Mouse (Mus musculus) thymus, postnatal 10 days (tissue): ENCODE measurements around the gene Cdc6.

Experiments used
- DNase-seq, 2 experiments: peaks; one replicate each; pipeline ENCODE4 v3.0.0; 2021; ENCODE audit warnings: low spot score in 2 of 2

The Cdc6 gene

DNA sequence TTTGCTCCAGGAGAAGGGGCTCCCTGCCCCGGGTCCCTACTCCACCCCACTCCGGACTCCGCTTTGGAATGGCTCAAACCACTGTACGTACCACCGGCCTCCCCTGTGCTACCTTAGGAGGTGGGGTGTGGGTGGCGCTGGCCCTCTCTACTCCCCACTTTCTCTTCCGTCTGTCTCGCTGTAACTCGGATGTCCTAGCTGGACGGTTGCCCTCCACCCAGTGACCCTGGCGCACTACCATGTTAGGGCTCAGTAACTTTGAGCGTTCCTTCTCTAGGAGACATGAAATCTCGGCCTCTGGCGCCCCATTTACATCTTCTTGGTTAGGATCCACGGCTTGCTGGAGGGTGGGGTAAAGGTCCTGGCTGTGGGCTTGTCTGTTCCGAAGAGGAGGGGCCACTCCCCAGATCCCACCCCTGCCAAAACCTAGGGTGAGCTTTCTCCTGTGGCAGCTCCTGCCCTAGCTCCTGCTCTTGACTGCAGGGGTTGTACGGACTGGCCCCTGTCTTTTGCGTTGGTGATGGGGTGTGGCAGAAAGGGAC is 53.5 kb downstream of the Cdc6 start:
- peak in 1 of 2 experiments; percentile 19 for DNase-seq

DNA sequence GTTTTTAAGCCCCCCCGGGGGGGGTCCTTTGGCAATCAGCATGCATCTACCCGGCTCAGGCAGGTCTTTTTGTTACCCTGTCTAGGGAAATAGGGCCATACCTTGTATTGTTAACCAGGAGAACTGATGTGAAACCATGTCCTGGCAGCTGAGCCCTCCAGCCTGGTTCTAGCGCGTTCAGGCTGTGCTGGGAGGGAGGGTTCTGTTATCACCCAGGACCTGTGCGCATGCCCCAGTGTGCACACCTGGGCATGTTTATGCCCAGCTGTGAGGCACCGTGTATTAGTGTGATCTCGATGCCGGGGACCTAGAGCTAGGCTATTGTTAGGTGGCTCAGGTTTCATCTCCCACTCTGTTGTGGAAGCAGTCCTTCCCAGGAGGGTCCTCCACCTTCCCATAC is 54.2 kb downstream of the Cdc6 start:
- peak; percentile 52 to 61 for DNase-seq

DNA sequence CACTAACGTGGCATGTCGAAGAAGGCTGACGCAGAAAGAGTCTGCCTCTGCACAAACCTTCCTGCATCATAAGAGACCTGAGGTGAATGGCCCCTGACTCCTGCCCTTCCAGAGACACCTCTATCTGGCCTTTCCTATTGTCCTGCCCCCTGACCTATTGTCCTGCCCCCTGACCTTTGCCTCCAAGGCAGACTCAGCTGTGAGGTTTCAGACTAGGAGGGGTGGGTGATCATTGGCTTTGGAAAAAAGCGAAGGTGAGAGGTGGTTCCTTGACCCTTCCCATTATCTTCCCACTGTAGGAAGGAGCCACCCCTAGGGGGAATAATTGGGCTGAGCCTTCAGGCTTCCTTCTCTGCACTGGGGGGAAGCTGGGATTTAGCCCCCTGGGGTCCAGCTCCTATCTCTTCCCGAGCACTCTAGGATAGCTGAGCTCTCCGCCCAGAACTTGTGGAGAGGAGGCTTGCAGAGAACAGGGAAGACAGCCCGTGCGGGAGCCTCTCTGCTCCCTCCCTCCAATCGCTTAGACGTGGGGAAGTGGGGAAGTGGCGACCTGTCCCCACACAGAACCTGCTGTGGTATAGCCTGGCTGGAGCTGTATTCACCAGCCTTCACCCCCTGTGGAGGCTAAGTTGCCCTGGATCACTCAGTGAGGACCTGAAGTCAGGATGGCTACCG is 55.0 kb downstream of the Cdc6 start:
- peak in 1 of 2 experiments; percentile 5 for DNase-seq

DNA sequence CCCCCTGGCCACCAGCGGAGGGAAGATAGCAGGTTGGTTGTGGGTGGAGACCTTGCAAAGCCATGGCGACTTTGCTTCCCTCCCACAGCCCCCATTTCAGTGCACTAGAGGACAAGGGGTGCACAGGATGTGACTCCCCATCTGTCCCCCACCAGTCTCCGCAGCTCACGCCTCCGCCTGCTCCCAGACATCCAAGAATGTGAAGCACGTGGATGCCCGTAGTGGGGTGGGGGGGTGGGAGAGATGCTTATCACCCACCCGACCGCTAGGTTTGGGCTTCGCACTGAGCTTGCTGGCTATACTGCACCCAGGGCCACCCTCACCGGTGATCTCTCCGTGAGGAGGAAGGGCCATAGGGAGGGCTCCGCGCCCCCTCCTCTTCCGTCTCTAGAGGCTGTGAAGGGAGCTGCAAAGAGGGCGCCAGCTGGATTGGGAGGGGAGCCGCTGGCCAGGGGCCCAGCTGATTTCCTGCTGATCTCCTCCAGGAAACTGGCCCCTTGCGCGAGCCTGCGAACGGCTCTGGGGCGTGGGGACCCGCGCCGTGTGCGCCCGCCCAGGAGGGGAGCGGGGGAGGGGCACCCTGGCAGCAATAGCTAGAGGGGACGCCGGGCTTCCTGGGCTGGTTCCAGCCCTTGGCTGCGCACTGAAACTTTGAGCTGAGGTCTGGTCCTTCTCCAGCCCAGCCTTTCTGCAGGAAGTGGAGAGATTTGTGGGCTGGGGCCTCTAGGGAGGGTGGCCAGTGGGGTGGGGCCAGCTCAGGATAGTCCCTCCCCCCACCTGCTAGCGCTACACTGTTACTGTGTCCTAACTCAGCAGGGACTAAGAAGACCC is 55.8 kb downstream of the Cdc6 start:
- peak; percentile 75 to 79 for DNase-seq

DNA sequence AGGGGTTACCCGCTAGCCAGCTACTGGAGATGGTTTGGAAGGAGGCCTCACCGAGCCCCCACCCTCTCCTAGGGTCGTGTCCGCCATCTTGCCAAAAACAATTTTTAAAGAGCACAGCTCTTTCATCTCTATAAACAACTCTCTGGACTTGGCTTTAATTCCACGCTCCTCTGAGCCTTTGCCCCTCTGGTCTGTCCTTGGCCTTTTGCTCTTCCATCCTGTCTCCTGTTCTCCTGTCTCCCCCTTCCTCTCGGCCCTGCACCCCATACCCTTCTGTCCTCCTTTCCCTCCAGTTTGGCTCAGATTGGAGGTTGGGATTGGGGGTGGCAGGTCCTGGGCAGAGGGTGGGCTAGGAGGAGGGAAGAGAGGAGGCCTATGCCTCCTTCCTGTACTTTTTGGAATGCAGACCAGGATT is 56.6 kb downstream of the Cdc6 start:
- no peak for DNase-seq

DNA sequence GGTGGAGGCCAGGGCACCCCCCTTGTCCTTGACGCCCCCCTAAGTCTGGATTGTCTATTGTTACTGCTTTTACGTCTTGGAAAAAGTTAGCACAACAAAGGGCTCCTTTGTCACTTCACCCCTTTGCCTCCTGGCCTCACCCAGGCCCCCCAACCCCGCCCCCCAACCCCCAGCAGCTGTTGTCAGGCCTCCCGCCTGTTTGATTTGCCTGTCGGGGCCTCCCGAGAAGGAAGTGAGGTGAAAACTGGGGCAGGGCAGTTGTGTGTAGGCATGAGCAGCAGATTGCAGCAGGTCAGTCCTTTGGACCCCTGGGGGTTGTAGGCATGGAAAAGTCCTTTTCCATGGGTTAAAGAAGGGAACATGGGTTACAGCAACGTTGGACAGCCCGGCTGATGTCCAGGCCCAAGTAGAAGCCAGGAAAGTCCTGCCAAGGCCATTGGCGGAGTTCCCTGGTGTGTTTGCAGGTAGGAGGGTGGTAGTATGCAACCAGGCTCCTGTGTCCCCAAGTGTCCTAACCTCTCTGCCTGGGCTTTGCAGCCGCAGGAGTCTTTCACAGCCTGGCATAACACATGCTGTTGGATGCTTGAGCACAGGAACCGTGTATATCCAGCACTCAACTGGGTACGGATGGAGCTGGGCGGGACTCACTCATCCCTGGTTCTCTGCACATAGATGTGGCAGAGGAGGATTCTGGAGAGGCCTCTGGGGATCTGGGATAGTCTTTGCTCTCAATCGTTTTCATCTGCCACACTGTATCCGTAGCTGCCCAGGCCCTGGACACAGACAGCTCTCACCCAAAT is 57.2 kb downstream of the Cdc6 start:
- DNase-seq, result peak; percentile 74 to 75

DNA sequence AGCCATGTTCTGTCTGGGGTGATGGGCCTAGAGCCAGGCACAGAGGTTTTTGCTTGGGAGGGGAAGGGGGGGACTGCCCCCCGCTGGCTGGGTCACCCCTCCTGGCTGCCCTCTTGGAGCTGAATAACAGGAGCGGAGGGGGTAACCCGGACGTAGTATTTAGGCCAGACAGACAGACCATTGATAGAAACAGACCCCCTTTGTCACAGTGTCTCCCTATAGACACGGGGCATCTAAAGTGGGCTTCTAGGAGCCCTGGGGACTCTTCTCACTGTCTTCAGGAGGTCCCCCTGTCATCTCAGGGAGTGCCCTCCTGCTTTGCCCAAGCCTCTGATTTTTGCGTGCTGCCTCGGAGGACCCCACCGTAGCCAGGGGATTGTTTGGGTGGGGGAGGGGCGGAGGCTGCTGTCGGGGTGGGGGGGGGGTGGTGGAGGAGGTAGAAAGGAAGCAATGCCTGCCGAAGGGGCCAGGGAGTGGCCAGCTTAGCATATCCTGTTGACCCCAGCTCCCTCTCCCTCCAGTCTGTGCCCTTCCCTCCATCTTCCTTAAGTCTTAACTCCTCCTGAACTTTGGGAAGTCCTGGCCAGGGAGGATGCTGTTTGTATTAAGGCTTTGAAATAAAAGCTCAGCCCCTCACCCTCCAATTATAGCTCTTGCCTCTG is 57.9 kb downstream of the Cdc6 start:
- DNase-seq, result no peak

DNA sequence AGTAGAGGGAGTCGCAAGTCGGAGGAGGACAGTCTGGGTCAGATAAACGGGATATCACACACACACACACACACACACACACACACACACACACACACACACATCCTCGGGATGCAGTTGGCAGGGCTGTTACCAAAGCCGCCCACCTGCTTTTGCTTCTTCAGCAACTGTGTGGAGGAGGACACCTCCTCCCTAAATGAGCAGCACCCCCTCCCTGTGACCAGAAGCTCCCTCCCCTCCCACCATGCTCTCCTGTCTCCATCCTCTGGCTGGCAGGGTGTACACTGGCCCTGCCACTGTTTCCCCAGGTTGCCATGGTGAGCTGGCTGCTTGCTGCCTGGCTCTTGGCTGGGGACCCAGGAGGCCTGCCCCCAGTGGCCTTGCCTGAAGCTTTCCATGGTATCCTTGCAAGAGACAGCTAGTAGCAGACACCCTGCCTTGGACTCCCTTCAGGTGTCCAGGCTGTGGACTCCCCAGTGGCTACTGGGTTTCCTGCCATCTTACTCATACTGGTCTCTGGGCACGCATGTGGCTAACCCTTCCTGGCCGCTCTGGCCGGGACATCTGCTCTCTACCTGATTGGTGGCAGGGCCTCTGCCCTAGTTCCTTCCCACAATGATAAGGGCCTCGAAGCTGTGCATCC is 59.0 kb downstream of the Cdc6 start:
- no peak for DNase-seq

DNA sequence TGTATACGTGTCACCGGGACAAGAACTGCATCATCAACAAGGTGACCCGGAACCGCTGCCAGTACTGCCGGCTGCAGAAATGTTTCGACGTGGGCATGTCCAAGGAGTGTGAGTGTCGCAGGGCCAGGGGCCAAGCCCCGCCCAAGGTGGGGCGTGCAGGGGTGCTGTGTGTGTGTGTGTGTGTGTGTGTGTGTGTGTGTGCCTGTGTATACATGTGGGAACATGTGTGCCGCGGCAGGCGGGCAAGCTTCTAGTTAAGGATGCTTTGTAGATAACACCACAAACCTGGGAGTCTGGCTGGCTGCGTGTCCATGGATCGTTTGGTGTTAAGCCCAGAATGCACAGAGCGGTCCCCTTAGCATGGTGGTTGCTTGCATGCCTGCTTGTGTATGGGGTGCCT is 60.5 kb downstream of the Cdc6 start:
- no peak for DNase-seq

DNA sequence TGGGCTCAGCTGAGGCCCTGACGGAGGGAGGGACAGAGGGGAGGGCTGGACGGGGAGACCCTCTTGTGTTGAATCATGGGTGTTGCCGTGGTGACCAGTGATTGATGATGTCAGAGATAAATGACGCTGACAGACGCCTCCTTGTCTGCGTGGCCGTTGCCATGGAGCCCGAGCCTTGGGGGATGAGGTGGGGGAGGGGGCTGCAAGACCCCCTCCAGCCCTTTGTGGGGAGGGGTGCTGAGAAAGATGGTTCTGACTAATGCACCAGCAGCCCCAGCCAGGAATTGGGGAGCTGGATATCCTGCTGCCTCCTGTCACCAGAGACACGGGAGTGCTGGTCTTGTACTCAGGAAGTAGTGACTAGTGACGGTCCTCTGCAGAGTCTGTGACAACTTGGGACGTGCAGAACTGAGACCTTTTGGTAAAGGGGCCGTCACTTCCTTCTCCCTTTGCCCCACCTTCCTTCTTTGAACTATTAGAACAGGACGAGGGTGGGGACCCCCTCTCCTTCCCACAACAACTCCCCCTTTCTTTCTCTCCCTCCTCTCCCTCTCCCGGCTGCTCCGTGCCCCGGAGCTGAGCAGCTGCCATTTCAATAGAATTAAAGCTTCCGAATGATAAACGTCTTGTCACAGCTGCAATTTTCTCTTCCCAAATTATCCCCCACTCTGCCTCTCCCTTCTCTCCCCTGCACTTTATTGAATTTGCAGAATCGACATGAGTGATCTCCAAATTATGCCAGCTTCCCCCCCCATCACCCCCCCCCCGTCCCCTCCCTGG is 61.3 kb downstream of the Cdc6 start:
- DNase-seq, result no peak

DNA sequence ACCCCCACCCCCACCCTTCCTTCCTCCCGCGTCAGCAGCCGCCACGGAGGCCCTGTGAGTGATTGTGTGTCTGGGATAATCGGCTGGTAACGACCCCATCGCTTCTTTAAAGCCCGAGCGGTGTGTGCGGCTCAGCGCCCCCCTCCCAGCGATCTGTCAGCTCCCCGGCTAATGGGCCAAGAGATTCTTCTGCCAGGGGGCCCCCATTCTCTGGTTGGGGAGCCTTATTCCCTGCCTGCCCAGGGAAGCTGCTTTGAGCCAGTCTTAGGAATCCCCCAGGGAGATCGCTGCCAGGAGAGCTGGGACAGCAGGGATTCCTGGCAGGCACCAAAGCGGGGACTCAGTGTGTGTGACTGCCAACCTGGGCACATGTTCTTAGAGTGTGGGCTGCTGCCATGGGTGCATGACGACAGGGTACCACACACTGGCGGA is 61.9 kb downstream of the Cdc6 start:
- no peak for DNase-seq

DNA sequence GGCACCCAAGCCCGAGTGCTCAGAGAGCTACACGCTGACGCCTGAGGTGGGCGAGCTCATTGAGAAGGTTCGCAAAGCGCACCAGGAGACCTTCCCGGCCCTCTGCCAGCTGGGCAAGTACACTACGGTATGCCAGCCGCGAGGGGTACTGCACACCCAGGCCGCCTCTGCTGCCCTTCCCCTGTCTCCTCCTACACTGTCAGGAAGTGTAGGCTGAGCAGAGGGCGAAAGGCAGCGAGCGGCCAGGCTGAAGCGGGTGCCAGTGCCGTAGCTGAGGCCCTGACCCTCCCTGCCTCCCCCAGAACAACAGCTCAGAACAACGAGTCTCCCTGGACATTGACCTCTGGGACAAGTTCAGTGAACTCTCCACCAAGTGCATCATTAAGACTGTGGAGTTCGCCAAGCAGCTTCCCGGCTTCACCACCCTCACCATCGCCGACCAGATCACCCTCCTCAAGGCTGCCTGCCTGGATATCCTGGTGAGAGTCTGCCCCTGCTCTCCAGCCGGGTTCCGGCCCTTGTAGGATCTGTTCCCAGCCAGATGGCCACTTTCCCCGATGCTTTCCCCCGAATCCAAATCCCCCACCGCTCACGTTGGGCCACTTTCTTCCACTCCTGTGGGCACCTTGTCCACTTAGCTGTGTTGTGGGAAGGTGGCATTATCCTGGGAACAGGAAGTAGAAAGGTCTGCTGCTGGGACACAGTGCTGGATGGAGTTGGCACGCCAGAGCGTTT is 62.8 kb downstream of the Cdc6 start:
- no peak for DNase-seq

DNA sequence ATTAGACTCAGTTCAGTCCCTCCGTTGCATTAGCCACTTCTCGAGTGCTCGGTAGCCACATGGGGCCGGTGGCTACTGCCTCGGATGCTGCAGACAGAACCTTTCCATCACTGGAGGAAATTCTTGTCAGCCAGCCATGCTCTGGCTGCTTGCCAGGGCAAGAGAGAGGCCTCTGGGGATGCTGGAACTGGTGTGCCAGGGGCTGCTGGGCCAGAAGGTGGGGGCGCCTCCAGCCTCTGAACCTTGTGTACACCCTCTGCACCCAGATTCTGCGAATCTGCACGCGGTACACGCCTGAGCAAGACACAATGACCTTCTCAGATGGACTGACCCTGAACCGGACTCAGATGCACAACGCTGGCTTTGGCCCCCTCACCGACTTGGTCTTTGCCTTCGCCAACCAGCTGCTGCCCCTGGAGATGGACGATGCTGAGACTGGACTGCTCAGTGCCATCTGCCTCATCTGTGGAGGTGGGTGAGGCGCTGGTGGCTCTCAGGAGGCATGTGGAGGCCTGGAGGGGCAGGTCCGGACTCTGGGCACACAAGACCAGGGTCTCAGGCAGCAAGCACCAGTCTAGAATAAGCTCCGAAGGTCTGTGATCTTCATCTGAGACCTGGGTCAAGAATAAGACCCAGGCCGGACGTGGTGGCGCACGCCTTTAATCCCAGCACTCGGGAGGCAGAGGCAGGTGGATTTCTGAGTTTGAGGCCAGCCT is 63.9 kb downstream of the Cdc6 start:
- DNase-seq, result no peak

DNA sequence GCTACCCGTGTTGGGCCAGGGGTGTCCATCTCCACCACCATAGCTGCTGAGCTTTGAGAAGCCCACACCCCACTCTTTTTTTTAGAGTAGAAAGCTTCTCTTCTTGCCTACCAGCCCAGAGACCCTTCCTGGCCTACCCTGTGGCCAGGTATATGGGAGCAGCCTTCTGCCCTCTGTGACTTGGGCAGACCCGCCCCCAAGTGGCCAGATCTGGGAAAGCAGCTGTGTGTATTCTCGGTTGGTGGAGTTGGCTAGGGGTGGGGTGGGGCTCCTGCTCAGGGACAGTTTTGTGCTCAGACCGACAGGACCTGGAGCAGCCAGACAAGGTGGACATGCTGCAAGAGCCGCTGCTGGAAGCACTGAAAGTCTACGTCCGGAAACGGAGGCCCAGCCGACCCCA is 64.6 kb downstream of the Cdc6 start:
- peak; percentile 78 to 92 for DNase-seq

DNA sequence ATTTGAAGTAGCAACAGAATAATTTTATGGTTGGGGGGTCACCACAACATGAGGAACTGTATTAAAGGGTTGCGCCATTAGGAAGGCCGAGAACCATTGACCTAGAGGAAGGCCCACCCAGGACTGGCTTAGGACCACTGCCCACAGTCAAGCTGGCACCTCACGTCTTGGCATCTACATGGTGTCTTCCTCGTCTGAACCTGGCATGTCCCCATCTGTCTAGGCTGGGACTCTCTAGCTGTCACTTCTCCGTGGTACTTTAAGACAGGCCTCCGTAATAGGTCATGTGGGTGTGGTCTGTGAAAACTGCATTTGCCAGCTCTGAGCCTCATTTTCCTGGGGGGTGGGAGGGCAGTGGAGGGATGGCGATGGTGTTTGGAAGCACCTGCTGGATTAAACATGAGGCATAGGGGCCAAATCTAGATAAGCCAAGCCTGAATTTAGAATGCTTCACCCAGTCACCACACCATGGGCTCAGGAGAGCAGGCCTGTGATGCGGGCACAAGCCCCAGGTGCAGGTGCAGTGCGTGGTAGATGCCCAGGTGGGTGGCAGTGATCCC is 65.3 kb downstream of the Cdc6 start:
- DNase-seq, result no peak
